Mouse (Mus musculus): ENCODE results near the gene Zbtb7a. TPM values are rescaled to one million over a fixed set of nuclear protein-coding genes. Genes with fewer than 3 reads are reported as not detected.
A peak's percentile ranks its signal among the peaks of the same experiment; 100 is the strongest.

Zbtb7a gene
- polyA plus RNA-seq, 1 experiment from 2014 or later: 25.0 TPM

- no peak overlapping the region; the same call in 1 of the 2 replicates for H3K9ac ChIP-seq
- DNase-seq: peak; percentile 40
- TF ChIP-seq CTCF (IDR thresholded peaks at IDR 0.05; ENCODE audit: low read depth): no peak
- 3% methylated on average over 16 of the region's 16 CpGs for WGBS
- no peak for ATAC-seq (ENCODE audit: insufficient read depth)
- peak overlapping the region; percentile 15 for H3K4me3 ChIP-seq (ENCODE audit: low read depth, low read length)
- H3K4me2 ChIP-seq: peak overlapping the region; percentile 99
- 0 out of 2 replicates have a peak, but pooled peaks cover 8% of the 10 kb centered on the region for H3K4me1 ChIP-seq (ENCODE audit: insufficient read depth)
- no peaks in the 10 kb centered on the region for H3K36me3 ChIP-seq (ENCODE audit: insufficient read depth)
- H3K27me3 ChIP-seq (ENCODE audit: insufficient read depth, low read length): peaks cover 27% of the 10 kb centered on the region
- no peaks in the 10 kb centered on the region for H3K9me3 ChIP-seq (ENCODE audit: low read depth, low read length)
- no peak overlapping the region for H3K27ac ChIP-seq (ENCODE audit: low read depth)
These were observed 836 bp upstream of the Zbtb7a start for GRCm38 (mm10) chr10:81134181-81134587.

GRCm38 (mm10) chr10:81135831-81136705 lies 1.0 kb downstream of the Zbtb7a start:
- H3K4me3 ChIP-seq (ENCODE audit: low read depth, low read length): peak overlapping the region; percentile 94
- ATAC-seq (ENCODE audit: insufficient read depth) (peak; percentile 40), DNase-seq (peak; percentile 84)
- peaks cover 27% of the 10 kb centered on the region for H3K27me3 ChIP-seq (ENCODE audit: insufficient read depth, low read length)
- H3K4me2 ChIP-seq: peak overlapping the region; percentile 99
- peak overlapping the region; percentile 99 for H3K27ac ChIP-seq (ENCODE audit: low read depth)
- H3K4me1 ChIP-seq (ENCODE audit: insufficient read depth): peaks cover 25% of the 10 kb centered on the region
- WGBS: under 1% methylated on average over 86 of the region's 86 CpGs
- peak overlapping the region; percentile 97 for H3K9ac ChIP-seq
- 0 out of 2 replicates have a peak, but pooled peaks cover 3% of the 10 kb centered on the region for H3K36me3 ChIP-seq (ENCODE audit: insufficient read depth)
- no peaks in the 10 kb centered on the region for H3K9me3 ChIP-seq (ENCODE audit: low read depth, low read length)
- no peak for TF ChIP-seq CTCF (IDR thresholded peaks at IDR 0.05; ENCODE audit: low read depth)

GRCm38 (mm10) chr10:81136706-81137231 lies 1.7 kb downstream of the Zbtb7a start:
- Histone ChIP-seq H3K36me3 (ENCODE audit: insufficient read depth) (peaks cover 7% of the 10 kb centered on the region; the same call in 1 of the 2 replicates), H3K9ac (peak overlapping the region; percentile 97), H3K27ac (ENCODE audit: low read depth) (peak overlapping the region; percentile 99), H3K4me1 (ENCODE audit: insufficient read depth) (peaks cover 26% of the 10 kb centered on the region), H3K27me3 (ENCODE audit: insufficient read depth, low read length) (peaks cover 27% of the 10 kb centered on the region), H3K9me3 (ENCODE audit: low read depth, low read length) (no peaks in the 10 kb centered on the region), H3K4me3 (ENCODE audit: low read depth, low read length) (peak overlapping the region; percentile 94), H3K4me2 (peak overlapping the region; percentile 99)
- peak; percentile 81 for DNase-seq
- ATAC-seq (ENCODE audit: insufficient read depth): peak; percentile 30
- TF ChIP-seq CTCF (IDR thresholded peaks at IDR 0.05; ENCODE audit: low read depth): no peak
- WGBS: 1% methylated on average over 45 of the region's 50 CpGs

GRCm38 (mm10) chr10:81137252-81138130 lies 2.5 kb downstream of the Zbtb7a start:
- no peak for TF ChIP-seq CTCF (IDR thresholded peaks at IDR 0.05; ENCODE audit: low read depth)
- peak; percentile 91 for ATAC-seq (ENCODE audit: insufficient read depth)
- Histone ChIP-seq H3K36me3 (ENCODE audit: insufficient read depth) (peaks cover 9% of the 10 kb centered on the region; the same call in 1 of the 2 replicates), H3K9ac (peak overlapping the region; percentile 97), H3K4me3 (ENCODE audit: low read depth, low read length) (peak overlapping the region; percentile 94), H3K27ac (ENCODE audit: low read depth) (peak overlapping the region; percentile 99), H3K9me3 (ENCODE audit: low read depth, low read length) (no peaks in the 10 kb centered on the region), H3K4me2 (peak overlapping the region; percentile 94), H3K27me3 (ENCODE audit: insufficient read depth, low read length) (peaks cover 27% of the 10 kb centered on the region), H3K4me1 (ENCODE audit: insufficient read depth) (peaks cover 26% of the 10 kb centered on the region)
- peak; percentile 99 for DNase-seq
- WGBS: under 1% methylated on average over 84 of the region's 89 CpGs

- H3K9ac ChIP-seq: peak overlapping the region; percentile 83
- DNase-seq (peak; percentile 41), ATAC-seq (ENCODE audit: insufficient read depth) (no peak)
- H3K4me3 ChIP-seq (ENCODE audit: low read depth, low read length): peak overlapping the region; percentile 85
- H3K4me1 ChIP-seq (ENCODE audit: insufficient read depth): peaks cover 26% of the 10 kb centered on the region
- peak overlapping the region; percentile 94 for H3K4me2 ChIP-seq
- no peaks in the 10 kb centered on the region for H3K9me3 ChIP-seq (ENCODE audit: low read depth, low read length)
- peak overlapping the region; percentile 80 for H3K27ac ChIP-seq (ENCODE audit: low read depth)
- under 1% methylated on average over 22 of the region's 24 CpGs for WGBS
- TF ChIP-seq CTCF (IDR thresholded peaks at IDR 0.05; ENCODE audit: low read depth): no peak
- H3K36me3 ChIP-seq (ENCODE audit: insufficient read depth): peaks cover 9% of the 10 kb centered on the region
- peaks cover 27% of the 10 kb centered on the region for H3K27me3 ChIP-seq (ENCODE audit: insufficient read depth, low read length)
These were observed 3.2 kb downstream of the Zbtb7a start for GRCm38 (mm10) chr10:81138131-81138782.

GRCm38 (mm10) chr10:81138821-81139528 lies 4.0 kb downstream of the Zbtb7a start:
- peaks cover 26% of the 10 kb centered on the region for H3K4me1 ChIP-seq (ENCODE audit: insufficient read depth)
- peaks cover 16% of the 10 kb centered on the region for H3K36me3 ChIP-seq (ENCODE audit: insufficient read depth)
- no peak for DNase-seq
- H3K4me2 ChIP-seq: peak overlapping the region; percentile 94
- no peak for ATAC-seq (ENCODE audit: insufficient read depth)
- peak overlapping the region; percentile 83 for H3K9ac ChIP-seq
- peak overlapping the region; percentile 80; the same call in 1 of the 2 replicates for H3K27ac ChIP-seq (ENCODE audit: low read depth)
- TF ChIP-seq CTCF (IDR thresholded peaks at IDR 0.05; ENCODE audit: low read depth): no peak
- no peaks in the 10 kb centered on the region for H3K9me3 ChIP-seq (ENCODE audit: low read depth, low read length)
- WGBS: 58% methylated on average over 11 of the region's 11 CpGs
- peak overlapping the region; percentile 85 for H3K4me3 ChIP-seq (ENCODE audit: low read depth, low read length)
- peaks cover 21% of the 10 kb centered on the region for H3K27me3 ChIP-seq (ENCODE audit: insufficient read depth, low read length)
